Mouse (Mus musculus) hindbrain, postnatal 0 days (tissue): Measurements from ENCODE around the gene Vav1. TPM values are rescaled to one million over a fixed set of nuclear protein-coding genes. Genes with fewer than 3 reads are reported as not detected.
A peak's percentile ranks its signal among the peaks of the same experiment; 100 is the strongest.

Experiments used
- ATAC-seq: fragments of 200-750 bp; cut with Nextera tagmentation; 2 replicates; pipeline ENCODE4 v1.8.0; 2017; ENCODE audit warnings: mild to moderate bottlenecking, moderate TSS enrichment, moderate library complexity
- DNase-seq: peaks from one replicate; pipeline ENCODE4 v3.0.0-alpha.2; 2015; ENCODE audit warnings: low spot score
- H3K27ac ChIP-seq: fragments of 300-500 bp; sonication (generic); 2 replicates; pipeline ENCODE4 v1.5.1; 2014; ENCODE audit warnings: mild to moderate bottlenecking
- H3K27me3 ChIP-seq: fragments of 300-500 bp; sonication (generic); 2 replicates; pipeline ENCODE4 v1.6.1; 2014; ENCODE audit warnings: low read length, mixed read lengths; ENCODE audit not compliant: insufficient read depth
- H3K36me3 ChIP-seq: fragments of 300-500 bp; sonication (generic); 2 replicates; pipeline ENCODE4 v1.6.1; 2014; ENCODE audit warnings: low read length, mixed read lengths; ENCODE audit not compliant: insufficient read depth
- H3K4me1 ChIP-seq: fragments of 300-500 bp; sonication (generic); 2 replicates; pipeline ENCODE4 v1.6.1; 2014; ENCODE audit warnings: antibody characterized with exemption, low read length, mixed read lengths; ENCODE audit not compliant: insufficient read depth
- H3K4me2 ChIP-seq: fragments of 300-500 bp; sonication (generic); 2 replicates; pipeline ENCODE4 v1.6.1; 2014; ENCODE audit warnings: low read depth, mild to moderate bottlenecking, low read length, moderate library complexity, mixed read lengths
- H3K4me3 ChIP-seq: fragments of 300-500 bp; sonication (generic); 2 replicates; pipeline ENCODE4 v1.5.1; 2014; ENCODE audit warnings: low read length
- H3K9ac ChIP-seq: fragments of 300-500 bp; sonication (generic); replicated peaks from 2 replicates; pipeline ENCODE4 v1.6.1; 2014; ENCODE audit warnings: mild to moderate bottlenecking, low read length, moderate library complexity, mixed read lengths
- H3K9me3 ChIP-seq: fragments of 300-500 bp; sonication (generic); 2 replicates; pipeline ENCODE4 v1.6.1; 2016; ENCODE audit warnings: low read length, mixed read lengths
- CTCF ChIP-seq: IDR thresholded peaks from 2 replicates; pipeline ENCODE4 v1.5.1; 2016; ENCODE audit warnings: antibody characterized with exemption, control low read depth, low read depth
- WGBS: fragments of 180-500 bp; shearing (Covaris S2); extraction: QIAGEN DNeasy Blood & Tissue Kit; methylation state at CpG from one replicate; pipeline ENCODE4 v1.1.7; 2014; 5-methylcytosine and 5-hydroxymethylcytosine counted together
- polyA plus RNA-seq: library from polyadenylated mRNA; unstranded; fragments of >200 nt; fragmentation: Nextera tagmentation; extraction: Ambion mirVana; gene quantifications from 2 replicates; pipeline ENCODE4 v1.2.1, GENCODE M21; 2015
- total RNA-seq: library from RNA; depleted of rRNA; stranded (reverse); fragments of >200 nt; gene quantifications from 2 replicates; pipeline ENCODE4 v1.2.3, GENCODE M21; 2014

The Vav1 gene
- total and polyA plus RNA-seq, 2 experiments from 2014 or later, result 2.5 TPM

GRCm38 (mm10) chr17:57234254-57234928 is 44.5 kb upstream of the Vav1 start:
- no peaks in the 10 kb centered on the region for H3K27me3 ChIP-seq
- H3K9ac ChIP-seq, result no peak overlapping the region
- peaks cover 14% of the 10 kb centered on the region; the same call in 1 of the 2 replicates for H3K36me3 ChIP-seq
- no peak for DNase-seq
- H3K4me2 ChIP-seq, result no peak overlapping the region
- no peaks in the 10 kb centered on the region for H3K4me1 ChIP-seq
- 82% methylated on average over 12 of the region's 12 CpGs for WGBS
- H3K4me3 ChIP-seq, result no peak overlapping the region
- no peak overlapping the region for H3K27ac ChIP-seq
- peak; percentile 14; the same call in 1 of the 2 replicates for TF ChIP-seq CTCF
- no peaks in the 10 kb centered on the region for H3K9me3 ChIP-seq
- no peak for ATAC-seq

GRCm38 (mm10) chr17:57235803-57236202 is 43.1 kb upstream of the Vav1 start:
- Histone ChIP-seq H3K36me3 (peaks cover 14% of the 10 kb centered on the region; the same call in 1 of the 2 replicates), H3K9ac (no peak overlapping the region), H3K4me2 (no peak overlapping the region), H3K4me1 (no peaks in the 10 kb centered on the region), H3K9me3 (no peaks in the 10 kb centered on the region), H3K4me3 (no peak overlapping the region), H3K27ac (no peak overlapping the region), H3K27me3 (no peaks in the 10 kb centered on the region)
- WGBS, result 91% methylated on average over 5 of the region's 5 CpGs
- no peak for TF ChIP-seq CTCF
- DNase-seq, result no peak
- ATAC-seq, result no peak

GRCm38 (mm10) chr17:57237181-57237580 is 41.7 kb upstream of the Vav1 start:
- H3K27ac ChIP-seq, result no peak overlapping the region
- 87% methylated on average over 9 of the region's 9 CpGs for WGBS
- H3K4me2 ChIP-seq, result no peak overlapping the region
- no peak for TF ChIP-seq CTCF
- no peaks in the 10 kb centered on the region for H3K9me3 ChIP-seq
- H3K4me3 ChIP-seq, result no peak overlapping the region
- no peak overlapping the region for H3K9ac ChIP-seq
- H3K36me3 ChIP-seq, result peaks cover 20% of the 10 kb centered on the region; the same call in 1 of the 2 replicates
- 0 out of 2 replicates have a peak, but pooled peaks have one; percentile 25 for ATAC-seq
- no peak for DNase-seq
- H3K27me3 ChIP-seq, result no peaks in the 10 kb centered on the region
- no peaks in the 10 kb centered on the region for H3K4me1 ChIP-seq

GRCm38 (mm10) chr17:57243650-57244370 is 35.1 kb upstream of the Vav1 start:
- Histone ChIP-seq H3K27me3 (no peaks in the 10 kb centered on the region), H3K4me1 (peaks cover 5% of the 10 kb centered on the region), H3K9ac (no peak overlapping the region), H3K4me3 (no peak overlapping the region), H3K4me2 (no peak overlapping the region), H3K9me3 (no peaks in the 10 kb centered on the region), H3K27ac (no peak overlapping the region), H3K36me3 (peaks cover 5% of the 10 kb centered on the region; the same call in 1 of the 2 replicates)
- ATAC-seq (no peak), DNase-seq (no peak)
- WGBS, result 78% methylated on average over 10 of the region's 10 CpGs
- no peak for TF ChIP-seq CTCF

- H3K27me3 ChIP-seq, result no peaks in the 10 kb centered on the region
- no peak for DNase-seq
- ATAC-seq, result no peak
Observed at GRCm38 (mm10) chr17:57245311-57245929, 33.5 kb upstream of the Vav1 start.

GRCm38 (mm10) chr17:57246663-57247392 is 32.1 kb upstream of the Vav1 start:
- H3K27me3 ChIP-seq, result no peaks in the 10 kb centered on the region
- DNase-seq (peak; percentile 26), ATAC-seq (no peak)
- H3K4me2 ChIP-seq, result peak overlapping the region; percentile 68
- 0 out of 2 replicates have a peak, but pooled peaks cover 1% of the 10 kb centered on the region for H3K36me3 ChIP-seq
- H3K4me3 ChIP-seq, result peak overlapping the region; percentile 76
- H3K27ac ChIP-seq, result peak overlapping the region; percentile 99
- H3K4me1 ChIP-seq, result peaks cover 16% of the 10 kb centered on the region
- no peaks in the 10 kb centered on the region for H3K9me3 ChIP-seq
- H3K9ac ChIP-seq, result peak overlapping the region; percentile 81
- WGBS, result 4% methylated on average over 18 of the region's 18 CpGs
- peak; percentile 53 for TF ChIP-seq CTCF

More at GRCm38 (mm10) chr17:57245311-57245929, 33.5 kb upstream of the Vav1 start:
- no peak overlapping the region for H3K27ac ChIP-seq
- no peaks in the 10 kb centered on the region for H3K9me3 ChIP-seq
- peaks cover 15% of the 10 kb centered on the region for H3K4me1 ChIP-seq
- H3K36me3 ChIP-seq, result peaks cover 5% of the 10 kb centered on the region; the same call in 1 of the 2 replicates
- no peak overlapping the region for H3K4me2 ChIP-seq
- no peak overlapping the region for H3K4me3 ChIP-seq
- no peak overlapping the region for H3K9ac ChIP-seq
- WGBS, result 92% methylated on average over 10 of the region's 10 CpGs
- TF ChIP-seq CTCF, result no peak
